Mouse (Mus musculus) left cerebral cortex, adult 2 months (tissue): ENCODE results near the gene Mad1l1. TPM values are rescaled to one million over a fixed set of nuclear protein-coding genes. Genes with fewer than 3 reads are reported as not detected.

ENCODE experiments used
- DNase-seq, 2 experiments: peaks; one replicate each; pipeline ENCODE4 v3.0.0; 2021 to 2022; ENCODE audit warnings: low spot score in 2 of 2, mixed read lengths in 1 of 2; ENCODE audit errors: extremely low spot score in 1 of 2
- H3K27ac ChIP-seq: fragments of 200-600 bp; 2 replicates; pipeline ENCODE4 v1.8.1; 2022
- H3K4me3 ChIP-seq: fragments of 200-600 bp; 2 replicates; pipeline ENCODE4 v1.8.1; 2022
- CTCF ChIP-seq: fragments of 200-600 bp; IDR thresholded peaks from 2 replicates; pipeline ENCODE4 v1.8.1; 2022; ENCODE audit warnings: antibody characterized with exemption, mild to moderate bottlenecking, moderate library complexity
- intact Hi-C: fragments of 180-260 bp; cut with DNase I; formaldehyde crosslinking; loops from one replicate; pipeline ENCODE4 v1.15.1; 2025
- total RNA-seq, 2 experiments: library from RNA; stranded (reverse); gene quantifications; 2 replicates each; pipeline ENCODE4 v1.2.3; 2021

Gene Mad1l1
- total RNA-seq, 2 experiments from 2014 or later, result 14.1 to 17.6 TPM

DNA sequence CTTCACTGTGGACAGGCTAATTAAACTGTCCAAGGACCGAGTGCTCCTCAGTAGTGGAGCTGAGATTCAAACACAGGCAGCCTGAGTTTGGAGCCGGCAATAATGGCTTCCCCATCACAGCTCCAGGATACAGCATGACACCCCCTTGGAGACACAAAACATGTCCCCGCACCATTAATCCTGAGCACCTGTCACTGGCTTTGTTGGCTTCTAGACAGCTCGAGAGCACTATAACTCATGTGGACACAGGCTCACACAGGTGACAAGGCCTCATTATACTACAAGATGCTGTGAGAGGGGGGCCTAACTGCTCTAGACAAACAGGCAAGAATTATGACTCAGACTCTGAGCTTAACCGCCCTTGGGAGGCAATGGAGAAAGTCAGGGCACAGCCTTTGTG, 66.1 kb downstream of the Mad1l1 start:
- no peak for DNase-seq
- no peak for TF ChIP-seq CTCF
- Histone ChIP-seq H3K4me3 (no peak overlapping the region), H3K27ac (no peak overlapping the region)
- intact Hi-C loops, result no loop called here

- H3K27ac ChIP-seq, result no peak overlapping the region
Measured at GRCm38 (mm10) chr5:140254656-140255055, 66.7 kb downstream of the Mad1l1 start.

GRCm38 (mm10) chr5:140251989-140252388, 69.4 kb downstream of the Mad1l1 start:
- H3K4me3 ChIP-seq, result no peak overlapping the region
- peak in 1 of 2 experiments; percentile 24 for DNase-seq
- TF ChIP-seq CTCF, result no peak
- H3K27ac ChIP-seq, result no peak overlapping the region
- intact Hi-C loops, result no loop called here

More at GRCm38 (mm10) chr5:140254656-140255055, 66.7 kb downstream of the Mad1l1 start:
- TF ChIP-seq CTCF, result no peak
- H3K4me3 ChIP-seq, result no peak overlapping the region
- intact Hi-C loops, result no loop called here
- no peak for DNase-seq

- intact Hi-C loops, result no loop called here
- peak; percentile 24 to 26 for DNase-seq
- Histone ChIP-seq H3K27ac (no peak overlapping the region), H3K4me3 (no peak overlapping the region)
- peak; percentile 63 for TF ChIP-seq CTCF
Measured at GRCm38 (mm10) chr5:140250370-140250769, 71.0 kb downstream of the Mad1l1 start.

DNA sequence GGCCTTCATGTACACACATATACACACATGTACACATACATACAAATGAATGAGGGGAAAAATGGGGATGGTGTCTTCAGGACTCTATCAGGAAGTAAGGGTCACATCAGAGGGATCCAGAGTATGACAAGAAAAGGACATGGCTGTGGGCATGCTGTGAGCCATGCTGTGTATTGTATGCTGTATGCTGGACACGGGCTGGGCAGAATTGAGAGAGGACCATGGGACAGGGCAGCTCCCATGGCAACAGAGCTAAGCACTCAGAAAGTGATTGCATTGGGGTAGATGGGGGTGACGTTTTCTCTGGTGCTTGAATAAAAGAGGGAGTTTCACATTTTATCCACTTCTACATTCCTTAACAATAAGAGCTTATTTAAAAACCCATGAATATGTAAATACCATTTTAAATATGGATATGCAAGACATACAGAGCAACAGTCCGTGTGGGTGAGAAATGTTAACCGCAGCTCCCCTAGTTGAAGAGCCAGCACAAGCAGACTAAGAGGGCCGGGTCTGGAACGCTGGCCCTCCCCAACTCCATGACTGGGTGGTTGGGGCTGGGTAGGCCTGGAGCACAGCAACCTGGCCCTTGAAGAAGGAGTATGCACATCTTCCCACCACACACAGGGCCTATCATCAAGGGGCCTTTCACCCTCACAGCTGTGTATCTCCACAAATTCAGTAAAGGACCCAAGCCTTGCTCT, 71.8 kb downstream of the Mad1l1 start:
- Histone ChIP-seq H3K27ac (peak overlapping the region; percentile 28; the same call in 1 of the 2 replicates), H3K4me3 (no peak overlapping the region)
- peak in 1 of 2 experiments; percentile 16 for DNase-seq
- no peak for TF ChIP-seq CTCF
- intact Hi-C loops, result loop anchor here (5.0 kb wide), 1 partner anchor 52 kb away; no protein-coding TSS in a partner anchor

GRCm38 (mm10) chr5:140248101-140248500, 73.3 kb downstream of the Mad1l1 start:
- Histone ChIP-seq H3K4me3 (no peak overlapping the region), H3K27ac (no peak overlapping the region)
- intact Hi-C loops, result loop anchor here (5.0 kb wide), 1 partner anchor 51 kb away; no protein-coding TSS in a partner anchor
- DNase-seq, result no peak
- TF ChIP-seq CTCF, result no peak

DNA sequence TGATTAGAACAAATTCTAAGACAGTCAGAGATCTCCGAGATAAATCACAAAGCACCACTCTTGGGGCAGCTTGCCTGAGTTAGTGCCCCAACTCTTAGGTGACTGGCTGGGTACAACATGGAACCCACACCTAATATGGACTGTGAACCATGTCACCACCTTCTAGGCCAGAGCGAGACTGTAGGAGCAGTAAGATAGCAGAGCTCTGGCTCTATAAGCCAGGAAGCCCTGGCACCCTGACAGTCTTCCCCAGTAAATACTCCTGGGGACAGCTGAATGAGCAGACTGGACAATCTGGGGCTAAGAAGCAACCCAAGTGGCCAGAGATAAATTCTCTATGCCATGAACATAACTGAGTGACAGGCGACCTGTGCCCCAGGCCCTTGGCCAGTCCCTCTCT, 81.1 kb downstream of the Mad1l1 start:
- H3K27ac ChIP-seq, result no peak overlapping the region
- no peak overlapping the region for H3K4me3 ChIP-seq
- intact Hi-C loops, result no loop called here
- no peak for TF ChIP-seq CTCF
- DNase-seq, result no peak

DNA sequence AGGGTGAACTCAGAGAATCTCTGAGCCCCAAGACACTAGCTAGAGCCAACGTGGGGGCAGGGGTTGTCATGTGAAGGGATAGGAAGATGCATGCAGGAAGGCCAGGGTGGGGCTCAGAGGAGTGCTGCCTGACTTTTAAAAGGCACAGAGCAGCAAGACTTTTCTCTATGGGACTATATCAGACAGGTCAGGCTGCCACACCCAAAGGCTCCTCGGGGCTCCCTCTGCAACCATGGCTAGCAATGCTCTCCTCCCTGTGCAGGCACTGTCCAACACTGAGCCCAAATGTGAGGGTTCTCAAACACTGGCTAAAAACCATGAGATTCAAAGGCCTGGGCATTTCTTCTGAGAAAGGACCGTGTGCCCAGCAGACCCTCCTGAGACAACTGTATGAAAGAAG, 82.5 kb downstream of the Mad1l1 start:
- intact Hi-C loops, result no loop called here
- no peak for DNase-seq
- TF ChIP-seq CTCF, result no peak
- Histone ChIP-seq H3K27ac (no peak overlapping the region), H3K4me3 (no peak overlapping the region)

DNA sequence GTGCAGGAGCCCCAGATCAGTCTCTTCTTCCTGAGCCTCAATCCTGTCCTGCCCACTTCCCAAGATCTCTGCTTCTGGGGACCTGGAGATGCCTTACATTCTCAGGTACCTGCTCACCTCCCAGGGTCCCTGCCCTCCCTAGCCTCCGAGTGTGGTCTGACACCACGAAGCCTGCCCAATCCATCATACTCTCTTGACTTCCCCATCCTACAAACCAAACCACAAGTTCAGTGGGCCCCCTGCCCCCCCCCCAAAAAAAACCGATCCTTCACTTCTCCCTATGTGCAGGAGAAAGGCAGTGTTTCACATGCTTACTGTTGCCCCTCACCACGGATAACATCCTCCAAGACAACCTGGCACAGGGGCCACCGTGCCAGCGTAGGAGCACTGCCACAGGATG, 90.5 kb downstream of the Mad1l1 start:
- H3K4me3 ChIP-seq, result no peak overlapping the region
- H3K27ac ChIP-seq, result no peak overlapping the region
- TF ChIP-seq CTCF, result no peak
- intact Hi-C loops, result no loop called here
- DNase-seq, result no peak

DNA sequence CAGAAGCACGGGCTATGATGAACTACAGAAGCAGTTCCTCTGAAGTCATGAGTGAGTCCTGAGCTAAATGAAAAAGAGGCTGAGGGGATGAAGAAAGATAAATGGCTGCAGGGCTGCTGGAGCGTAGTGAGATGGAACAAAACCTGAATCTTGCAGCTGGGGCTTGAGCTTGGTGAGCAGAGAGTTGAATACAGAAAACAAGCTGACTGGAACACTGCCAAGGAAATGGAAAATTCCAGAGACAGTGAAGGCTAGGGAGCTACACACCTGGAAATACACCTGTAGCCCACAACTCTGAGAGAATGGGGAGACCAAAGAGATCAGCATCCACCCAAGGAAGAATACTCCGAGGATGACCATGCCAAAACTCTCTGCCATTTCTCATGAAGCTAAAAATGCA, 93.0 kb downstream of the Mad1l1 start:
- H3K4me3 ChIP-seq, result no peak overlapping the region
- DNase-seq, result no peak
- no peak for TF ChIP-seq CTCF

DNA sequence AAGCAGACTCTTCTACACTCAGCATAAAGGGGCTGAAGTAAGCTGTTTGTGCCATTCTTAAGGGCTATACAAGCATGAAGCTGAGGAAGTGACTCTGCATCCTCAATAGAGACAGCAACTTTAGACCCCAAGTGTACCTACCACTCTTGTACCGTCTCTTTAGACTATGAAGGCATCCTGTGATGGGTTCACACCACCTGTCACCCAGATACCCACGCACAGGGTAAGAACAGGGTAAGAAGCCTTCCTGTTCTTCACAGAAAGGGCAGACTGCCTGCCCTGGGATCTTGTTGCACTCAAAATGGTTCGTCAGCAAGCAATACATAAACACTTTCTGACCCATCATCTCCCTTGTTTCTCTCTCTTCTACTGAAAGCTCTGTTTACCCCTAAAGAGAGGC, 94.5 kb downstream of the Mad1l1 start:
- intact Hi-C loops, result no loop called here
- no peak for TF ChIP-seq CTCF
- no peak overlapping the region for H3K4me3 ChIP-seq
- H3K27ac ChIP-seq, result no peak overlapping the region
- no peak for DNase-seq

More for the DNA sequence above, 93.0 kb downstream of the Mad1l1 start:
- intact Hi-C loops, result no loop called here
- H3K27ac ChIP-seq, result no peak overlapping the region

DNA sequence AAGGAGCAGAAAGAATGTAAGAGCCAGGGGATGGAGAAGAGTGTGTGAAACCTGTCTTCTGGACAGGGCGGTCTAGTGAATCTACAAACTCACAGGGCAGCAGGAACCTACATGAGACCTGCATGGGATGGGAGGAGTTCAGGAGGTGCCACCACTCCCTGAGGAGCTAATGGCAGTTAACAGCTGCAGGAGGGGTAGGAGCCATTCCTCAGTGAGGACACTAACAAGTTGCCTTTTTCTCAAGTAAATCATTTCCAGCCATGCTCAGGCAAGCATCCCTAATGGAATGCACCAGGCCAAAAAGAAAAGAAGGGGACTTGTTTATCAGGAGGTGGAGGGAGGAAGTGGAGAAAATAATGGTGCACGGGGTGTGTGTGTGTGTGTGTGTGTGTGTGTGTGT, 95.5 kb downstream of the Mad1l1 start:
- TF ChIP-seq CTCF, result no peak

DNA sequence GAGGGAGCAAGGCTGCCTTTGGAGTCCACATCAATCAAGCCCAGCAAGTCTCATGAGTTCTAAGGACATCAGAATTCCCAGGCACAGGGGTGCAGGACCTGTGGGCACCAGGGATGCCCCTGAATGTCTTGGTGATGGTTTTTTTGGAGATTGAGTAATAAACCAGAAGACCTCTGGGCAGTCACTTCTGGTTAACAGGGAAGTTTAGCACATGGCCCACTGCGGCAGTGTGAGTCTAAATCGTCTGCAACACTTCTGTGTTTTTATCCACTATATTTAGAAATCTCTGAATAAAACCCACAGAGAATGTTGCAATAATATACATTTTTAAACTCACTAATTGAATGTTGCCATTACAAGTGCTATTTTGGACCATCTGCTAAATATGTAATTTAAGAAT, 96.2 kb downstream of the Mad1l1 start:
- intact Hi-C loops, result no loop called here
- no peak for TF ChIP-seq CTCF
- H3K27ac ChIP-seq, result no peak overlapping the region
- DNase-seq, result no peak
- no peak overlapping the region for H3K4me3 ChIP-seq

More for the DNA sequence above, 95.5 kb downstream of the Mad1l1 start:
- no peak for DNase-seq
- intact Hi-C loops, result no loop called here
- no peak overlapping the region for H3K27ac ChIP-seq
- no peak overlapping the region for H3K4me3 ChIP-seq
